Mouse (Mus musculus) limb, embryonic 11.5 days (tissue): ENCODE results near the gene Stk33. TPM values are rescaled to one million over a fixed set of nuclear protein-coding genes. Genes with fewer than 3 reads are reported as not detected.

Experiments used
- ATAC-seq: fragments of 200-750 bp; cut with Nextera tagmentation; 2 replicates; pipeline ENCODE4 v1.8.0; 2017; ENCODE audit warnings: low read depth; ENCODE audit not compliant: insufficient number of reproducible peaks, low FRiP score, low TSS enrichment
- DNase-seq: peaks from one replicate; pipeline ENCODE4 v3.0.0-alpha.2; 2015; ENCODE audit warnings: low spot score
- H3K27ac ChIP-seq: fragments of 300-500 bp; sonication (generic); replicated peaks from 2 replicates; pipeline ENCODE4 v1.5.1; 2014; ENCODE audit warnings: low read depth, mild to moderate bottlenecking, low read length
- H3K27me3 ChIP-seq: fragments of 300-500 bp; sonication (generic); 2 replicates; pipeline ENCODE4 v1.6.1; 2014; ENCODE audit warnings: mild to moderate bottlenecking, low read length, mixed read lengths; ENCODE audit not compliant: control insufficient read depth, insufficient read depth
- H3K36me3 ChIP-seq: fragments of 300-500 bp; sonication (generic); 2 replicates; pipeline ENCODE4 v1.6.1; 2014; ENCODE audit warnings: mild to moderate bottlenecking, low read length, moderate library complexity, mixed read lengths; ENCODE audit not compliant: control insufficient read depth, insufficient read depth
- H3K4me1 ChIP-seq: fragments of 300-500 bp; sonication (generic); 2 replicates; pipeline ENCODE4 v1.6.1; 2014; ENCODE audit warnings: low read length, mixed read lengths; ENCODE audit not compliant: control insufficient read depth, insufficient read depth
- H3K4me2 ChIP-seq: fragments of 300-500 bp; sonication (generic); 2 replicates; pipeline ENCODE4 v1.6.1; 2014; ENCODE audit warnings: low read depth, mild to moderate bottlenecking, moderate library complexity; ENCODE audit not compliant: severe bottlenecking
- H3K4me3 ChIP-seq: fragments of 300-500 bp; sonication (generic); 2 replicates; pipeline ENCODE4 v1.5.1; 2014; ENCODE audit warnings: low read depth, low read length
- H3K9ac ChIP-seq: fragments of 300-500 bp; sonication (generic); 2 replicates; pipeline ENCODE4 v1.6.1; 2014; ENCODE audit warnings: mild to moderate bottlenecking, low read length
- H3K9me3 ChIP-seq: fragments of 300-500 bp; sonication (generic); 2 replicates; pipeline ENCODE4 v1.6.1; 2016; ENCODE audit warnings: low read length; ENCODE audit not compliant: control insufficient read depth
- WGBS: fragments of 180-500 bp; shearing (Covaris S2); extraction: QIAGEN DNeasy Blood & Tissue Kit; methylation state at CpG from one replicate; pipeline ENCODE4 v1.1.7; 2014; 5-methylcytosine and 5-hydroxymethylcytosine counted together
- polyA plus RNA-seq: library from polyadenylated mRNA; unstranded; fragments of >200 nt; fragmentation: Nextera tagmentation; extraction: Ambion mirVana; gene quantifications from 2 replicates; pipeline ENCODE4 v1.2.1, GENCODE M21; 2014

Gene Stk33
- polyA plus RNA-seq, 1 experiment from 2014 or later = 0.92 TPM

- Histone ChIP-seq H3K4me1 (no peaks in the 10 kb centered on the region; the same call in 1 of the 2 replicates), H3K27me3 (no peaks in the 10 kb centered on the region), H3K4me3 (no peak overlapping the region), H3K27ac (no peak overlapping the region), H3K9ac (no peak overlapping the region), H3K36me3 (no peaks in the 10 kb centered on the region), H3K4me2 (no peak overlapping the region), H3K9me3 (no peaks in the 10 kb centered on the region)
- DNase-seq (no peak), ATAC-seq (no peak)
- 51% methylated on average over 11 of the region's 11 CpGs for WGBS
These were observed 207.0 kb downstream of the Stk33 start for GRCm38 (mm10) chr7:109231881-109232321.

GRCm38 (mm10) chr7:109231307-109231706 lies 207.6 kb downstream of the Stk33 start:
- Histone ChIP-seq H3K4me1 (no peaks in the 10 kb centered on the region; the same call in 1 of the 2 replicates), H3K9ac (no peak overlapping the region), H3K9me3 (no peaks in the 10 kb centered on the region), H3K27me3 (no peaks in the 10 kb centered on the region), H3K4me2 (no peak overlapping the region), H3K4me3 (no peak overlapping the region), H3K36me3 (no peaks in the 10 kb centered on the region), H3K27ac (no peak overlapping the region)
- DNase-seq (no peak), ATAC-seq (0 out of 2 replicates have a peak, but pooled peaks have one; percentile 40)
- WGBS = 76% methylated on average over 5 of the region's 5 CpGs

GRCm38 (mm10) chr7:109230806-109231205 lies 208.1 kb downstream of the Stk33 start:
- WGBS = 12% methylated on average over 2 of the region's 2 CpGs
- 0 out of 2 replicates have a peak, but pooled peaks have one; percentile 32 for ATAC-seq
- DNase-seq = peak; percentile 78

More at GRCm38 (mm10) chr7:109230806-109231205, 208.1 kb downstream of the Stk33 start:
- Histone ChIP-seq H3K4me2 (no peak overlapping the region), H3K27me3 (no peaks in the 10 kb centered on the region), H3K9me3 (no peaks in the 10 kb centered on the region), H3K4me1 (no peaks in the 10 kb centered on the region; the same call in 1 of the 2 replicates), H3K9ac (no peak overlapping the region), H3K36me3 (no peaks in the 10 kb centered on the region), H3K4me3 (no peak overlapping the region), H3K27ac (no peak overlapping the region)

Other genes starting within 250 kb of the Stk33 start
- gene Trim66, start 69.1 kb upstream of the Stk33 start, polyA plus RNA-seq = 0.03 TPM in 1 of 2 replicates, not detected in the other
- 137 and 156 TPM in 2 replicates for gene Rpl27a, start 80.1 kb upstream of the Stk33 start, polyA plus RNA-seq